Mouse (Mus musculus) ZHBTc4 (cell line): ENCODE results near the gene Slc7a4.
A peak's percentile ranks its signal among the peaks of the same experiment; 100 is the strongest.
"Not testable (repeated sequence)": the region's sequence is repeated elsewhere in the genome, so short reads cannot be mapped to it uniquely, and the experiment has no call there.

ENCODE experiments used
- DNase-seq: peaks from one replicate; pipeline ENCODE4 v3.0.0-alpha.2; 2011; ENCODE audit warnings: low read depth, low spot score

Slc7a4 gene

DNA sequence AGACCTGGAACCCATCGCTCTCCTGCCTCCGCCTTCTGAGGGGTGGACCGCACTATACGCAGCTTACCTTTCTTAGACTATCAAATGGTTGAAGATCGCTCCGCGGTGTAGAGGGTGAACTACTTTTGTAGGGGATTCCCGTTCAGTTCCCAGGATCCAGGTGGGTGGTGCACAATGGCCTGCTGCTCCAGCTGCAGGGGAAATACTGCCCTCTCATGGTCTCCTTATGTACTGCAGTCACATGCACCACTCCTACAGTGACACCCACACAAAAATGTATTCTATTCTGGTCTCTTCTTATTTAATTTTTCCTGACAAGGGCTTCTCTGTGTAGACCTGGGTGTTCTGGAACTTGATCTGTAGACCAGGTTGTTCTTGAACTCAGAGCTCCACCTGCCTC is at the start of gene Slc7a4:
Gene Slc7a4 (minus strand): TSS at position 151 of the 400 bp plus-strand sequence.
- peak; percentile 92 for DNase-seq

- DNase-seq: no peak
These were observed 49.6 kb upstream of the Slc7a4 start for GRCm38 (mm10) chr16:17632580-17632979.

DNA sequence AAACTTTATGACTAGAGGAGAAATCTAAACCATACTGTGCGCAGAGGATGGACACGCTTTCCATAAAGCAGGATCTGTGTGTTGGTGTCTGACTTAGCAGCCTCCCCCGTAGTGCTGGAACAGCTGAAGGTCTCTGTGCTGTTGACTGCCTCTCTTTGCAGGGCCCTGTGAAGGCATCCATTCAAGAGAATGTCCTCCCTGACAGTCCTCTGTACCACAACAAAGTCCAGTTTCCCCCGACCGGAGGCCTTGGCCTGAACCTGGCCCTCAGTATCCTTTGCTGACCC is 43.2 kb upstream of the Slc7a4 start:
- DNase-seq: no peak

DNA sequence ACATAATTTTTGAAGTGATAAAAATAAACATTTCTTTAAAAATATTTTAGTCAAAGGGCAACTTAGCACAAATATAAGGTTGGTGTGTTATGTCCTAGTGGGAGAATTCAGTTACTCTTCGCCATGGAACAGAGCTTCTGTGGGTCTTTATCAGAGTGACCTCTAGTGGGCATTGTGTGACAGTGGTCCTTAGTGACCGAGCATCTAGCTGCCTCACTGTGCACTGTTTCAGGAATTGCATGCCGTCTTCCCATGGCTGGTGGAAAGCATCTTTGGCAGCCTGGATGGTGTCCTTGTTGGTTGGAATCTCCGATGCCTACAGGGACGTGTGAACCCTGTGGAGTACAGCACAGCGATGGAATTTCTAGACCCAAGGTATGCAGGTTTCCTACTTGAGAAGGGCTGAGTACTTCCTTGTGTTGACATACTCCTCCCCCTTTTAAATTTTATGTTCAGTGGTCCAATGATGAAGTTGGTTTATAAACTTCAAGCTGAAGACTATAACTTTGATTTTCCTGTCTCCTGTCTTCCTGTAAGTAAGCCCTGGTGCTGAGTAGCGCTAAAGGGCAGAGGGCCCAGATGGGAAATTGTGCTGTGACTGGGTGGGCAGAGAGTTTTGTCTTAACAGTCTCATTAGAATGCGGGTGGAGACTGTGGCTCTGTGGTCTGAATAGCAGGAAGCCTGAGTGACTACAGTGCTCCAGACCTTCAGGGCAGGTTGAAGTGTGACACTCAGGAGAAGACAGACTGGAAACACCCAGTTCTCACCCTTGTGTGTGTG is 42.7 kb upstream of the Slc7a4 start:
- peak; percentile 48 for DNase-seq

GRCm38 (mm10) chr16:17621936-17622335 is 38.9 kb upstream of the Slc7a4 start:
- DNase-seq: no peak

- DNase-seq: peak; percentile 94
These were observed 36.4 kb upstream of the Slc7a4 start, which contains the start of gene Smpd4 for GRCm38 (mm10) chr16:17619198-17620105. Gene Smpd4, plus strand, starts transcription at chr16:17619354.

- DNase-seq: peak; percentile 93
These were observed 35.0 kb upstream of the Slc7a4 start for GRCm38 (mm10) chr16:17617922-17618565.

DNA sequence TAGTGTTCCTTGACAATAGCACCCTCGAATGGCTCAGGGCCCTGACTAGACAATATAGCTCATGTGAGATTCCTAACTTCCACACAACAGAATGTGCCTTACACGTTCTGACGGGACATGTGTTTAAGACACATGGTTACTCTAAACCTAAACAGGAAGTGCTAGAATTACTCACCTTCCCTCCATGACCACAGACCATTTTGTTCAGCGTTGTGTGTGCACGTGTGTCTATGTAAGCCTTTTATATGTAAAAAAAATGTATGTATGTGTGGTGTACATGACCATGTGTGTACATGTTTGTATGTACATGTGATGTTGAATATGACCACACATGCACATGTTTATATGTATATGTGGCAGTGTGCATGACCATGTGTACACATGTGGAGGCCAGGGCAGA is 33.2 kb upstream of the Slc7a4 start:
- no peak for DNase-seq

- not testable (repeated sequence) for DNase-seq
These were observed 31.7 kb upstream of the Slc7a4 start for GRCm38 (mm10) chr16:17614740-17615139.

- DNase-seq: no peak
These were observed 28.4 kb upstream of the Slc7a4 start for GRCm38 (mm10) chr16:17611383-17611782.

DNA sequence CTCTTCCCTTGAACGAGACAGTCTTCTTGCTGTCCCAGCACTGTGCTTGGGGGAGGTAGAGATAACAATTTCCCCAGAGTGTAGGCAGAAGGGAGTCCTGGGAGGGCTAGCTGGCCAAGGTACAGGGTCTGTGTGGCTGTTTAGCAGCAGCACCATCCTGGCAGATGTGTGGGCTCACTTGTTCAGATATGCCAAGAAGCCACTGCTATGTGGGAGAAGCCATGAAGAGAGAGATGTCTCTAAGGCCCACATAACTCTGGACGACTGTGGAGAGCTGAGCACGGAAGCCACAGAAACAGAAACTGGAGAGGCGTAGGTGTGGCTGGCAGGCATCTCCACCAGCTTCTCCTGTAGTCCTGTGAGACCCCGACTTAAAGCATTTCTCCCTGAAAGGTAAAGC is 22.7 kb upstream of the Slc7a4 start:
- no peak for DNase-seq

GRCm38 (mm10) chr16:17604941-17605340 is 21.9 kb upstream of the Slc7a4 start:
- DNase-seq: no peak

- peak; percentile 47 for DNase-seq
These were observed 18.0 kb upstream of the Slc7a4 start for GRCm38 (mm10) chr16:17600944-17601562.

GRCm38 (mm10) chr16:17590731-17591130 is 7.7 kb upstream of the Slc7a4 start:
- no peak for DNase-seq

GRCm38 (mm10) chr16:17584555-17584954 is 1.5 kb upstream of the Slc7a4 start:
- DNase-seq: no peak

DNA sequence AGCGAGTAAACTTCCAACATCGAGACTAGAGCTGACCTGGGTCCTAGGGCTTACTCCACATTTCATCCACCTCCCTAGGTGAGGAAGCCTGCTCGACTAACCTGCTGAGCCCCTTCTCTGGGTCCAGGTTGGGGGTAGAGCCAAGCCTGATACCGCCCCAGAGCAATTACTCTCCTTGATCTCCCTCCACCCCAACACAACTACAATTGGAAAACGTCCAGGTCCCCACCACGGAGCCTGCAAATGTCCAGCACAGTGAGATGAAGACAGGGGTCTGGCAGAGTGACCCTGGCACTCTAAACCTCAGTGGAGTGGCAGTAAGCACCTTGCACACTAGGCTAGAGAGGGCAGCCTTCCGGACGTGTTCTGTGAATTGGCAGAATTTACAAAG is 6.2 kb downstream of the Slc7a4 start:
- DNase-seq: no peak

DNA sequence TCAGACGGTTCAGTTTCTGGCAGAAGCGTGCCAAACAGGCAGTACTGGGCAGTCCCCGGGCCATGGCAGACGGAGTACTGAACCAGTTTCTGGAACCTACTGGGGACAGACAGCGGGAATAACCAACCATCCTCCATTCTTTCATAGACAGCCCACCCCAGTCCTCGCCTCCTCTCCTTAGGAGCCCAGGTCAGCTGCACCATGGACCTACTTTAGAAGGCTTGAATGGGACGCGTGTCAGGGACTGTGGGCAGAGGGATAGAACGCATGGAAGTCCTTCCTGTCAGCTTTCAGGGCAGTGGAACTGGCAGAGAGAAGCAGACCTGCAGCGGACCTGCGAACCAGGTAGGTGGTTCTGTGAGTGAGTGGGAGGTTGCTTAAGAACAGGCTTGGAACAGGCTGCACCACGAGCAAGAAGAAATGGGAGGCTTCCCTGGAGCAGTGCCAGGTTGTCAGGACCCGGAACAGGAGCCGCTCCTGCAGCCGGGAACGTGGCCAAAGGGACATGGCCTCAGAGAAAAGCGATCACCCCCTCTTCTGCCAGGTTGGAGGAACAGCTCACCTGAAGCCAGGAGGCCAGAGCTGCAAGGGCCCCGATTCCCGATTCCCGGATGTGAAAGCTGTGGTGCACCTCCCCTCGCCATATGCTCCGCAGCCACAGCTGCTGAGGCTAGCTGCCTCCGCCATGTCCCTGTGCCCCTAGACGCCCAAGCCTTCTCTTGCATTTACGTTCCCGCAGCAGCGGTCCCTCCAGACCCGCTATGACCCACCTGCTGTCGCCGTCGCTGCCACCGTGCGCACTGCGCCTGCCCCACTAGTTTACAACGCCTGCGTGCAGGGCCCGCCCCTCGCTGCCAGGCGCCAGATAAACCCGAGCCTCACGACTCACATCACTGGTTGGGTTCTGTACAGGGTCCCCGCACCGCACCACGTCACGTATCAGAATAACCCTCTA is 6.9 kb downstream of the Slc7a4 start:
- peak; percentile 59 for DNase-seq

DNA sequence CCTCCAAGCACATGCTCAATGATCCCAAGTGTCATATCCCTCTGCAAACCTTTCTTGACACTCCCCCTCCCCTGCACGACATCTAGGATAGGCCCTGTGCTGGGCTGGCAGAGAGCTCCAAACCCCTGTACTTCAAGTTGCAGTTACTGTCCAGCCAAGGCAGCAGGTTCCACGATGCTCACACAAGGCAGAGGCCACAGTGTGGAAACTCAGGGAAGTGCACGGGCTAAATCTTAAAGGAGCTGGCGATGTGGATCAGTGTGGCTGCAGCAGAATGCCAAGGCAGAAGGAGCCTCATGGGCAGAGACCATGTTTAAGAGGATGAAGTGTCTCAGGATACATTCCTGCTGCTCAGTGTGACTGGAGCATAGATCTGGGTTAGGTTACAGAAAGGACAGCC is 16.8 kb downstream of the Slc7a4 start:
- no peak for DNase-seq

GRCm38 (mm10) chr16:17564771-17565170 is 18.2 kb downstream of the Slc7a4 start:
- no peak for DNase-seq

DNA sequence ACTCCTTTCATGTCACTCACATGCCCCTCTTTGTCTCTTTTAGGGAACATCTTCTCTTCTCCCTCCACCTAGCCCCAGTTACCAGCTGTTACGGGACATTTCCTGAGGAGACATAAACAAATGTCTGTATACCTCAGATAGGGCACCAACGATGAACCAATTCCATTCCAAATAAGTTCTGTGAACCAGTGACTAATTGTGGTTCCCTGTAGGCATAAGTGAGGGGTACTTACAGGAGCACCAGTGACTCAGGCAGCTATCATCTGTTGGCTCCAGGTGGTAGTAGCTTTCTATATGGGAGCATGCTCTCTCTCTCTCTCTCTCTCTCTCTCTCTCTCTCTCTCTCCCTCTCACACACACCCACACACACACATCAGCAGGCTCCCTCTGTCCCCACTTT is 18.8 kb downstream of the Slc7a4 start:
- no peak for DNase-seq

DNA sequence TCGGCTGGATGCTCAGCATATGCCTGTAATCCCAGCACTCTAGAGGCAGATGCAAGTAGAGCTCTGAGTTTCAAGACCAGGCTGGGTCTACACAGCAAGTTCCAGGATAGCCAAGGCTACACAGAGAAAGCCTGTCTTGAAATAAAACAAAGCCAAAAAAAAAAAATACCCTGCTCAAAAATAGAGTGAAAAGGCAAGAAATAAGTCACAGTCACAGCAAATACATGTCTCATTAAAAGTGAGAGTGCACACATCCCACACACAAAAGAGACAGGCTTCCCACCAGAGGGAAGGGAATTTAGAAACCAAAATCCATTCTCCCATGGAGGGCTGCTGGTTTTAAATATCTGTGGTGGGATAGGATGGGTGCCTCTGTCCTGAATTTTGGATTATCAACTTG is 19.4 kb downstream of the Slc7a4 start:
- DNase-seq: no peak
